Mouse (Mus musculus) limb, embryonic 14.5 days (tissue): Measurements from ENCODE around the gene Rasgrf1. TPM values are rescaled to one million over a fixed set of nuclear protein-coding genes. Genes with fewer than 3 reads are reported as not detected.

Source experiments
- ATAC-seq: fragments of 200-750 bp; cut with Nextera tagmentation; 2 replicates; pipeline ENCODE4 v1.8.0; 2017; ENCODE audit warnings: low read depth, moderate number of reproducible peaks, moderate TSS enrichment; ENCODE audit not compliant: low FRiP score
- DNase-seq: peaks from one replicate; pipeline ENCODE4 v3.0.0-alpha.2; 2015; ENCODE audit warnings: low spot score
- H3K27ac ChIP-seq: fragments of 300-500 bp; sonication (generic); replicated peaks from 2 replicates; pipeline ENCODE4 v1.5.1; 2014; ENCODE audit warnings: low read depth, mild to moderate bottlenecking, low read length, moderate library complexity, mixed read lengths
- H3K27me3 ChIP-seq: fragments of 300-500 bp; sonication (generic); 2 replicates; pipeline ENCODE4 v1.6.1; 2014; ENCODE audit warnings: low read length, mixed read lengths; ENCODE audit not compliant: control insufficient read depth, insufficient read depth
- H3K36me3 ChIP-seq: fragments of 300-500 bp; sonication (generic); 2 replicates; pipeline ENCODE4 v1.6.1; 2014; ENCODE audit warnings: mild to moderate bottlenecking, low read length, moderate library complexity, mixed read lengths; ENCODE audit not compliant: control insufficient read depth, insufficient read depth
- H3K4me1 ChIP-seq: fragments of 300-500 bp; sonication (generic); 2 replicates; pipeline ENCODE4 v1.6.1; 2014; ENCODE audit warnings: antibody characterized with exemption, low read length, mixed read lengths; ENCODE audit not compliant: control insufficient read depth, insufficient read depth
- H3K4me2 ChIP-seq: fragments of 300-500 bp; sonication (generic); replicated peaks from 2 replicates; pipeline ENCODE4 v1.6.1; 2014; ENCODE audit warnings: low read depth, mild to moderate bottlenecking, low read length, moderate library complexity; ENCODE audit not compliant: severe bottlenecking
- H3K4me3 ChIP-seq: fragments of 300-500 bp; sonication (generic); replicated peaks from 2 replicates; pipeline ENCODE4 v1.5.1; 2014; ENCODE audit warnings: low read length
- H3K9ac ChIP-seq: fragments of 300-500 bp; sonication (generic); 2 replicates; pipeline ENCODE4 v1.6.1; 2014; ENCODE audit warnings: mild to moderate bottlenecking, low read depth, low read length, moderate library complexity; ENCODE audit not compliant: severe bottlenecking
- H3K9me3 ChIP-seq: fragments of 300-500 bp; sonication (generic); 2 replicates; pipeline ENCODE4 v1.6.1; 2016; ENCODE audit warnings: low read length; ENCODE audit not compliant: control insufficient read depth
- POLR2A ChIP-seq: fragments of 200-500 bp; IDR thresholded peaks from 2 replicates; pipeline ENCODE4 v1.8.0; 2012; ENCODE audit warnings: inconsistent platforms, mild to moderate bottlenecking, moderate library complexity, borderline replicate concordance; ENCODE audit not compliant: insufficient read depth, insufficient read length; ENCODE audit errors: extremely low read depth
- WGBS: fragments of 180-500 bp; shearing (Covaris S2); extraction: QIAGEN DNeasy Blood & Tissue Kit; methylation state at CpG from one replicate; pipeline ENCODE4 v1.1.7; 2014; 5-methylcytosine and 5-hydroxymethylcytosine counted together
- polyA plus RNA-seq, 2 experiments: library from polyadenylated mRNA; depleted of rRNA in 1 of 2; stranded (reverse) in 1 of 2; unstranded in 1 of 2; fragments of >200 nt; fragmentation: Nextera tagmentation in 1 of 2; extraction: Ambion mirVana in 1 of 2; gene quantifications; 2 replicates each; pipeline versions ENCODE4 v1.2.1 to v1.2.3; 2012 to 2014

Gene Rasgrf1
- polyA plus RNA-seq, 2 experiments = 0.55 to 1.1 TPM

DNA sequence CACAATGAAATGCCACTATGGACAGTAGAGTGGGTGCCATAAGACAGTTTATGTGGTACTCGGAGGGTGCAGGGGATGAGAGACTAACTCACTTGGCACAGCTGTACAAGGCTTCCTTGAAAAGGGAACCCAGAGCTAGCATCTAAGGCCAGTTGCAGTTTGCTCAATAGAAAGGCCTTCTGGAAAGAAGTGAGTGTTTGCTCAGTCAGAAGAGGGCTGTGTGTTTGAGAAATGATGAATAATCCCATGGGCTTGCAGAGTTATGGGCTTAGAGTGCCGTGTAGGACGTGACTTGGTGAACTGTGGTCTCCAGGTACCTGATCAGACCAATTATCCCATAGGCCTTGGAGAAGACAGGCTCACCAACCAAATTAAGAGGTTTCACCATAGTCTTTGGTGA lies 78.3 kb downstream of the Rasgrf1 start:
- Histone ChIP-seq H3K9me3 (no peaks in the 10 kb centered on the region), H3K36me3 (no peaks in the 10 kb centered on the region), H3K27ac (no peak overlapping the region), H3K4me2 (no peak overlapping the region), H3K9ac (no peak overlapping the region), H3K27me3 (no peaks in the 10 kb centered on the region), H3K4me3 (no peak overlapping the region), H3K4me1 (no peaks in the 10 kb centered on the region)
- TF ChIP-seq POLR2A = no peak
- no peak for DNase-seq
- ATAC-seq = no peak
- WGBS = 77% methylated on average over 3 of the region's 3 CpGs

DNA sequence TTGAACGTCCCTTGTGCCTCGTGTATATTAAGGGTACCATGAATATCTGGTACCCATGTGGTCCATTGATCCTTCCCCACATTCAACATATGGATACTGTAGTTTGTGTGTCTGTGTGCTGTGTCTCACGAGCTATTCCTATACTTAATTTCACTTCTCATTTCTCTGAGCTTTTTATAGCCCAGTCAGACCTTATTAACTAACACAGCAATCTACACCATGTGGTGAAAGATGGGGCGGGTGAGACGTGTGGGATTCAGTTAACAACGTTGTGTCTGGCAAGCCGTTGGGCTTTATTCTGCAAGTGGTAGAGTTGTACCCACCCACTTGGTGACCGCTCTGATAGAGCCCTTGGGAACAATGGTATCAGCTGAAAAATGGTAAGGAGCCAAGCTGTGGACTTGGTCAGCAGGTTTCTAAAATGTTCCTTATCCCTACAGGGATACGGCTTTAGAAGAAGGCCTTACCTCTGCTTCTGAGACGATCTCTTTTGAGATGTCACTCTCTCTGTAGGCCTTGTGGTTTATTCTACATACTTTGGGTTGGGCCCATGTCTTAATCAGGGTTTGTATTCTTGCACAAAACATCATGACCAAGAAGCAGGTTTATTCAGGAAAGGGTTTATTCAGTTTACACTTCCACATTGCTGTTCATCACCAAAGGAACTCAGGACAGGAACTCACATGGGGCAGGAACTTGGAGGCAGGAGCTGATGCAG lies 79.3 kb downstream of the Rasgrf1 start:
- H3K9me3 ChIP-seq = no peaks in the 10 kb centered on the region
- no peak overlapping the region for H3K9ac ChIP-seq
- ATAC-seq (no peak), DNase-seq (no peak)
- no peak overlapping the region for H3K4me3 ChIP-seq
- no peaks in the 10 kb centered on the region for H3K27me3 ChIP-seq
- no peak overlapping the region for H3K4me2 ChIP-seq
- no peaks in the 10 kb centered on the region for H3K4me1 ChIP-seq
- no peaks in the 10 kb centered on the region for H3K36me3 ChIP-seq
- WGBS = 68% methylated on average over 10 of the region's 10 CpGs
- no peak for TF ChIP-seq POLR2A
- H3K27ac ChIP-seq = no peak overlapping the region

- Histone ChIP-seq H3K27me3 (no peaks in the 10 kb centered on the region), H3K4me2 (no peak overlapping the region), H3K4me1 (no peaks in the 10 kb centered on the region), H3K36me3 (no peaks in the 10 kb centered on the region), H3K27ac (no peak overlapping the region), H3K4me3 (no peak overlapping the region), H3K9me3 (no peaks in the 10 kb centered on the region), H3K9ac (no peak overlapping the region)
- TF ChIP-seq POLR2A = no peak
- 87% methylated on average over 3 of the region's 3 CpGs for WGBS
- ATAC-seq (no peak), DNase-seq (no peak)
Measured at GRCm38 (mm10) chr9:90006432-90006831, 96.7 kb downstream of the Rasgrf1 start.

DNA sequence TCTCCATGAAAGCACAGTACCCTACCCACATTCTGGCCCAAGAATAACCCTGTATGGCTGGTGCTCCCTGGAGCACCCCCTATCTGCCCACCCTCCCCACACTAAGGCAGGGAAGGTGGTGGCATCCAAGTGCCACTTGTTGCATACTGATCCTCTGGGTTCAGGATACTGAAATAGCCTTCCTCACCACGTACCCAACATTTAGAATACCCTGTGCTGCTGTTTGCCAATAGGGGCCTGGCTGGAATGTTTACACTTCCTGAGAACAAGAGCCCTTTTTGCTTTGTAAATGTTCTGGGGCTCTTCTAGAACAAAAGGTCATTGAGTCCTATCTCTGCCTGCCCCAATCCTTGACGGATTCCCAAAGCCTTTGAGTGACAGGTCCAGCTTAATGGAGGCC lies 97.4 kb downstream of the Rasgrf1 start:
- no peaks in the 10 kb centered on the region for H3K4me1 ChIP-seq
- no peak overlapping the region for H3K4me2 ChIP-seq
- H3K27me3 ChIP-seq = no peaks in the 10 kb centered on the region
- H3K36me3 ChIP-seq = no peaks in the 10 kb centered on the region
- WGBS = 42% methylated on average over 2 of the region's 2 CpGs
- H3K9ac ChIP-seq = no peak overlapping the region
- no peak for DNase-seq
- H3K27ac ChIP-seq = no peak overlapping the region
- no peak for ATAC-seq
- no peak overlapping the region for H3K4me3 ChIP-seq
- no peak for TF ChIP-seq POLR2A
- H3K9me3 ChIP-seq = no peaks in the 10 kb centered on the region

DNA sequence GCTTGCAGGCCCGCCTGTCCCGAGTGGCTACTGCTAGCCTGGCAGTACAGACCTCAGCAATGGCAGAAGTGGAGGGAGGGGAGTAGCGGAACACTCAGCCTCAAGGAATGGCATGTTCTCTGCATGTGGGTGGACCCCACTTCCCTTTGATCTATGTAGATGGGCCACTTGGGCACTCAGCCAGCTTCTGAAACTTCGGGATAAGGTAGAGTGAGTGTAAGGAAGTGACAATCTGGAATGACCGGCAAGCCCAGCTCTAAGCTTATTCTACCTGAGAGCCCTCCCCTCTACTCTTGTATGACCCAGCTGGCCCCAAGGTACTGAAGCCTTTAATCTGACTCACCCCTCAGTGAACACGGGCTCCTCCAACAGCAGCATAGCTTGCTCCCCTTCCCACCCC lies 98.4 kb downstream of the Rasgrf1 start:
- Histone ChIP-seq H3K9ac (no peak overlapping the region), H3K36me3 (no peaks in the 10 kb centered on the region), H3K4me2 (no peak overlapping the region), H3K27ac (no peak overlapping the region), H3K4me1 (no peaks in the 10 kb centered on the region), H3K4me3 (no peak overlapping the region), H3K27me3 (no peaks in the 10 kb centered on the region), H3K9me3 (no peaks in the 10 kb centered on the region)
- no peak for TF ChIP-seq POLR2A
- WGBS = 70% methylated on average over 6 of the region's 6 CpGs
- DNase-seq (no peak), ATAC-seq (no peak)
